Comparison of ENCODE assay signal across 8 mouse cellular contexts in the genomic region with DNA sequence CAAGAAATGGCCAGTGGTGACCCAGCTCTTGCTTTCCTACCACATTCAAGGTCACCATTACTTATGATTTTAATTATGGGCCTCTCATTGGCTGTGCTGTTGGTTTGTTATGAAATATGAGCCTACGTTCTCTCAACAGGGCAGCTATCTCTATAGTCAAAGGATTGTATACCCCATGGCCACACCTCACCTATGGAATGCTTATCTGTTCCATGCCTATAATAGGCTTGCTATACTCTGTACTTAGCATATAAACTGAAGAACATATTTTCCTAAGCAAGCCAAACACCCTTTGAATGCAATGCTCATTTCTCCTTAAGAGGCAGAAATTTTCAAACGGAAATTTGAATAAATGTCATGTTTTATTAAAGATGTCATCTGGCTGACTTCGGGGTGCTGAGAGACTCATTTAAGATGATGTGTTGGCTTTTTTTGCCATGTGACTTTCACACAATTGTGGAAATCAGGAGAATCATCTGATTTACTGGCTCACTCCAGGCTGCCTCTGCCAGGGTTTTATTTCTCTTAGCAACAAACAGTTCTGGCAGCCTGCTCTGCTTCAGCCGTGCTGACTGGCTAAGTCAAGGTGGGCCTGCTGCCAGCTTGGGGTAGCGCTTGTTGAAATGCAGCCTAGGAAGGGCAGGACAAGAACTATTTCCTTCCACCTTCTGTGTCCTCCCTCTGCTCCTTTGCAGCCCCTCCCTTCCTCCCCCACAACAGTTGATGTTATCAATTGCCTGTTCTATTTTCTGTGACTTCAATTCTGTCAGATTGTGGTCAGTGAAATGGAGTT.
DNase-seq lines count a peak whose midpoint lies in the region; ATAC-seq and TF ChIP-seq lines count a peak whose summit lies in the region.

No protein-coding gene starts in this region.

- H3K9me3 ChIP-seq in kidney, embryonic 16.5 days (ENCODE audit: low read length), result no peaks in the 10 kb centered on the region
- H3K9me3 ChIP-seq in lung, postnatal 0 days (ENCODE audit: low read length), result no peaks in the 10 kb centered on the region
- H3K9me3 ChIP-seq in stomach, postnatal 0 days (ENCODE audit: control insufficient read depth, low read length), result no peaks in the 10 kb centered on the region

- H3K9ac ChIP-seq in kidney, embryonic 16.5 days (replicated peaks; ENCODE audit: low read length), result no peak overlapping the region
- H3K9ac ChIP-seq in lung, postnatal 0 days (replicated peaks; ENCODE audit: low read depth), result no peak overlapping the region
- H3K9ac ChIP-seq in stomach, postnatal 0 days (ENCODE audit: low read length), result no peak overlapping the region

- TF ChIP-seq CTCF in kidney, adult 2 months (conservative IDR thresholded peaks at IDR 0.05; ENCODE audit: insufficient read depth, insufficient read length, low read depth, low read length), result no peak
- TF ChIP-seq CTCF in lung, postnatal 0 days (IDR thresholded peaks at IDR 0.05), result no peak
- TF ChIP-seq CTCF in stomach, postnatal 0 days (IDR thresholded peaks at IDR 0.05; ENCODE audit: low read depth), result no peak

- no peaks in the 10 kb centered on the region for H3K36me3 ChIP-seq in kidney, adult 2 months (ENCODE audit: control insufficient read depth, insufficient read depth, low read length)
- H3K36me3 ChIP-seq in kidney, embryonic 16.5 days (ENCODE audit: insufficient read depth, low read length), result no peaks in the 10 kb centered on the region
- no peaks in the 10 kb centered on the region for H3K36me3 ChIP-seq in lung, postnatal 0 days (ENCODE audit: insufficient read depth, low read length)
- H3K36me3 ChIP-seq in stomach, postnatal 0 days (ENCODE audit: control insufficient read depth, insufficient read depth, low read length), result no peaks in the 10 kb centered on the region

- no peaks in the 10 kb centered on the region for H3K27me3 ChIP-seq in kidney, adult 2 months (replicated peaks; ENCODE audit: control insufficient read depth, insufficient read depth, low read length)
- no peaks in the 10 kb centered on the region for H3K27me3 ChIP-seq in kidney, embryonic 16.5 days (ENCODE audit: insufficient read depth, low read length)
- no peaks in the 10 kb centered on the region for H3K27me3 ChIP-seq in lung, postnatal 0 days (replicated peaks; ENCODE audit: insufficient read depth, low read length)
- H3K27me3 ChIP-seq in stomach, postnatal 0 days (ENCODE audit: control insufficient read depth, insufficient read depth, low read length), result no peaks in the 10 kb centered on the region

- H3K4me2 ChIP-seq in kidney, embryonic 16.5 days (replicated peaks; ENCODE audit: low read depth, low read length), result no peak overlapping the region
- no peak overlapping the region for H3K4me2 ChIP-seq in lung, postnatal 0 days (replicated peaks; ENCODE audit: low read depth, low read length)
- H3K4me2 ChIP-seq in stomach, postnatal 0 days (replicated peaks; ENCODE audit: low read depth), result no peak overlapping the region

- peak; percentile 91 for DNase-seq in kidney, adult 2 months
- DNase-seq in cerebellum, adult 11 months, result peak; percentile 63
- DNase-seq in gastrocnemius, postnatal 14 days, result peak; percentile 76
- peak; percentile 89 to 91 for DNase-seq in kidney, postnatal 36 days
- peak; percentile 88 for DNase-seq in lung, postnatal 0 days (ENCODE audit: low spot score)
- peak; percentile 59 for DNase-seq in stomach, postnatal 0 days (ENCODE audit: low spot score)
- DNase-seq in thymus, postnatal 36 days, result no peak

- H3K27ac ChIP-seq in kidney, adult 2 months (ENCODE audit: insufficient read depth, low read depth, low read length), result peak overlapping the region; percentile 31
- H3K27ac ChIP-seq in kidney, embryonic 16.5 days (ENCODE audit: low read length), result no peak overlapping the region
- no peak overlapping the region for H3K27ac ChIP-seq in lung, postnatal 0 days (ENCODE audit: low read length)
- no peak overlapping the region for H3K27ac ChIP-seq in stomach, postnatal 0 days (replicated peaks)

- peak; percentile 64 for TF ChIP-seq EP300 in lung, postnatal 0 days (IDR thresholded peaks at IDR 0.05)
- TF ChIP-seq EP300 in stomach, postnatal 0 days (optimal IDR thresholded peaks at IDR 0.05), result no peak

- TF ChIP-seq POLR2A in kidney, adult 2 months (IDR thresholded peaks at IDR 0.05; ENCODE audit: low read depth, low read length), result no peak

- ATAC-seq in kidney, embryonic 16.5 days (ENCODE audit: low FRiP score, low TSS enrichment), result no peak
- ATAC-seq in lung, postnatal 0 days, result peak; percentile 90
- peak; percentile 53; the same call in 1 of the 2 replicates for ATAC-seq in stomach, postnatal 0 days (ENCODE audit: low FRiP score, low TSS enrichment)

- no peak overlapping the region for H3K4me3 ChIP-seq in kidney, adult 2 months (ENCODE audit: insufficient read depth, low read depth, low read length)
- H3K4me3 ChIP-seq in kidney, embryonic 16.5 days (ENCODE audit: low read length), result no peak overlapping the region
- H3K4me3 ChIP-seq in lung, postnatal 0 days (ENCODE audit: low read depth, low read length), result no peak overlapping the region
- no peak overlapping the region for H3K4me3 ChIP-seq in stomach, postnatal 0 days (ENCODE audit: low read depth, low read length)

- intact Hi-C loops in gastrocnemius, postnatal 14 days (cut with DNase I; ENCODE audit: low total_unique reads), result no loop called here

- H3K4me1 ChIP-seq in kidney, adult 2 months (ENCODE audit: control insufficient read depth, insufficient read depth, low read length), result 0 out of 2 replicates have a peak, but pooled peaks cover 6% of the 10 kb centered on the region
- H3K4me1 ChIP-seq in kidney, embryonic 16.5 days (ENCODE audit: insufficient read depth, low read length), result 0 out of 2 replicates have a peak, but pooled peaks cover 2% of the 10 kb centered on the region
- H3K4me1 ChIP-seq in lung, postnatal 0 days (ENCODE audit: insufficient read depth, low read depth, low read length), result no peaks in the 10 kb centered on the region
- no peaks in the 10 kb centered on the region for H3K4me1 ChIP-seq in stomach, postnatal 0 days (replicated peaks; ENCODE audit: control insufficient read depth, insufficient read depth)

- 29% methylated on average over 5 of the region's 5 CpGs for WGBS in kidney, adult 2 months
- 51% methylated on average over 5 of the region's 5 CpGs for WGBS in kidney, embryonic 16.5 days
- 41% methylated on average over 5 of the region's 5 CpGs for WGBS in lung, postnatal 0 days
- WGBS in stomach, postnatal 0 days, result 34% methylated on average over 5 of the region's 5 CpGs

Comparison
In these comparisons a context has a peak if more than half of its experiments do, and no peak if none do; other contexts are left out.
1. DNase-seq: peak in kidney, adult 2 months (single experiment), cerebellum, adult 11 months (single experiment), gastrocnemius, postnatal 14 days (single experiment), kidney, postnatal 36 days (2 of 2), lung, postnatal 0 days (single experiment) and stomach, postnatal 0 days (single experiment); none in thymus, postnatal 36 days (0 of 2).